Mouse (Mus musculus) intestine, embryonic 14.5 days (tissue): ENCODE measurements around the gene Degs1. TPM values are rescaled to one million over a fixed set of nuclear protein-coding genes. Genes with fewer than 3 reads are reported as not detected.
A peak's percentile ranks its signal among the peaks of the same experiment; 100 is the strongest.

Source experiments
- ATAC-seq: fragments of 200-750 bp; cut with Nextera tagmentation; replicated peaks from 2 replicates; pipeline ENCODE4 v1.8.0; 2017; ENCODE audit warnings: low read depth, moderate number of reproducible peaks, moderate TSS enrichment, moderate library complexity; ENCODE audit not compliant: low FRiP score, low TSS enrichment
- DNase-seq: peaks from one replicate; pipeline ENCODE4 v3.0.0-alpha.2; 2018; ENCODE audit warnings: low spot score
- H3K27ac ChIP-seq: fragments of 300-500 bp; sonication (generic); 2 replicates; pipeline ENCODE4 v1.5.1; 2014; ENCODE audit warnings: low read depth, mild to moderate bottlenecking, control low read depth
- H3K27me3 ChIP-seq: fragments of 300-500 bp; sonication (generic); replicated peaks from 2 replicates; pipeline ENCODE4 v1.6.1; 2014; ENCODE audit warnings: low read length, control low read depth; ENCODE audit not compliant: control insufficient read depth, insufficient read depth
- H3K36me3 ChIP-seq: fragments of 300-500 bp; sonication (generic); 2 replicates; pipeline ENCODE4 v1.6.1; 2014; ENCODE audit warnings: low read length, control low read depth; ENCODE audit not compliant: control insufficient read depth, insufficient read depth
- H3K4me1 ChIP-seq: fragments of 300-500 bp; sonication (generic); replicated peaks from 2 replicates; pipeline ENCODE4 v1.6.1; 2014; ENCODE audit warnings: low read length, control low read depth, mixed read lengths; ENCODE audit not compliant: control insufficient read depth, insufficient read depth
- H3K4me2 ChIP-seq: fragments of 300-500 bp; sonication (generic); 2 replicates; pipeline ENCODE4 v1.6.1; 2014; ENCODE audit warnings: low read length
- H3K4me3 ChIP-seq: fragments of 300-500 bp; sonication (generic); 2 replicates; pipeline ENCODE4 v1.5.1; 2014; ENCODE audit warnings: low read depth, low read length, control low read depth, mixed read lengths
- H3K9ac ChIP-seq: fragments of 300-500 bp; sonication (generic); 2 replicates; pipeline ENCODE4 v1.6.1; 2014; ENCODE audit warnings: mild to moderate bottlenecking, low read length
- H3K9me3 ChIP-seq: fragments of 300-500 bp; sonication (generic); 2 replicates; pipeline ENCODE4 v1.6.1; 2016; ENCODE audit warnings: low read length, control low read depth; ENCODE audit not compliant: control insufficient read depth
- WGBS: fragments of 180-500 bp; shearing (Covaris S2); extraction: QIAGEN DNeasy Blood & Tissue Kit; methylation state at CpG from one replicate; pipeline ENCODE4 v1.1.7; 2014; 5-methylcytosine and 5-hydroxymethylcytosine counted together
- polyA plus RNA-seq: library from polyadenylated mRNA; unstranded; fragments of >200 nt; fragmentation: Nextera tagmentation; extraction: Ambion mirVana; gene quantifications from 2 replicates; pipeline ENCODE4 v1.2.1, GENCODE M21; 2014

The Degs1 gene
- polyA plus RNA-seq, result 119 and 126 TPM in 2 replicates

DNA sequence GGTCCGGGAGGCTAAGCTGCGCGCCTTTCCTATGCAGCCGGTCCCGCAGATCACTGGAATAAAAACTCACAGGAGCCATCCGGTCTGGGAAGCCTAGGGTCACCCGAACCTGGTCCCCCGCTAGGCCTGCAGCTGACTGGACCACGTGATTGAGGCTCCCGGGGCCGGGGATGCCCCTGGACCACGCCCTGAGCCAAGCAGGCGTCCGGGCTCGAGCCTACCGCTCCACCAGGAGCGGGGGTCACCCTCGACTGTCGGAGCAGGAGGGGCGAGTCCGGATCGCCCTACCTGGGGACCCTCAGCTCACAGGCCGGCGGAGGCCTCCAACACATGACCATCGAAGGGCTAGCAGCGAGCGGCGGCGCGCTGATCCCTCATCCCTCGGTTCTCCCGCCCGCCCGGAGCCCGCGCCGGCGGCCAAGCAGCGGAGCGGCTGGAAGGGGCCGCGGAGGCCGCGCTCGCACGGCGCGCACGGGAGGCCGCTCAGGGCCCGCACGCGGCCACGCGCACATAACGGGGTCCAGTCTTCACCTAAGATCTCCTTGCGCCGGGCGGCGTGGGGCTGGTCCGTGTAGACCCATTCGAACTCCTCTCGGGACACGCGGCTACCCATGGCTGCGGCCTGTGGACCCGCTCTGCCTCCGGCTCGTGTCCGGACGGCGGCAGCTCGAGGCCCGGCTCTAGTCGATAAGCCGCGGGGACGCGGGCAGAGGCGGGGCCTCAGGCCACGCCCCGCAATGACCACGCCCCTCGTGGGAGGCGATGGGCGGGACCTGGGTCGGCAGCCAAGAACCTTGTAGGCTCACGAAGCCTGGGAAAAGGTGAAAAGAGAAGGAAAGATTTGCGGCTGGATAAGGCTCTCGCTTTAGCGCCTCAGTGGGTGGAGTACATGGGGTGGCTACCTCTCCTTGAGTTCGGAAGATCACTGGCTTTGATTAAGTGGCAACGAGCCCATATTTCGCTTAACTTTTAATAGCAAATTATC is at the start of gene Degs1:
Gene Degs1, minus strand, starts transcription at position 714 of the 985 bp plus-strand sequence.
- DNase-seq (peak; percentile 99), ATAC-seq (peak; percentile 94)
- Histone ChIP-seq H3K4me3 (peak within 1 kb of the TSS; percentile 83), H3K27ac (peak within 1 kb of the TSS; percentile 87), H3K27me3 (no peaks in the 10 kb centered on the region), H3K36me3 (peaks cover 18% of the 10 kb centered on the region), H3K4me2 (peak within 1 kb of the TSS; percentile 86), H3K4me1 (peaks cover 10% of the 10 kb centered on the region), H3K9me3 (no peaks in the 10 kb centered on the region), H3K9ac (peak within 1 kb of the TSS; percentile 87)
- WGBS, result under 1% methylated on average over 91 of the region's 94 CpGs

DNA sequence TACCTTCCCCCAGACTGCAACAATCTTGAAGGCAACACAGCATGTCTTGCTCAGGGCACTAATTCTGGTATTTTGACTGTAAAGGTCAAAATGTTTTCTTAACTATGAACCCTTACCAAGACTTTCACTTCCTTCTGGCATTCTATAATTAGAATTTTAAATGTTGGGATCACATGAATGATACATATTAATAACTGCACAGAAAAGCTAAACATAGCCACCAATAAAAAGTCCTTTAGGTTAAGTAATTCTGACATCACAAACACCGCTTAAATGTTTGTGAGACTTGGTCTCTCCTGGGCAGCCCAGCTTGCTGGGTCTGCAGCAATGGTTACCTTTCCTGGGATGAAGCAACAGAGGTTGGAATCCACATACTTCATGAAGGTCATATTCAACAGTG is 43.3 kb upstream of the Degs1 start:
- Histone ChIP-seq H3K27me3 (no peaks in the 10 kb centered on the region), H3K27ac (no peak overlapping the region), H3K9ac (no peak overlapping the region), H3K4me3 (no peak overlapping the region), H3K36me3 (peaks cover 81% of the 10 kb centered on the region), H3K4me1 (no peaks in the 10 kb centered on the region), H3K4me2 (no peak overlapping the region), H3K9me3 (0 out of 2 replicates have a peak, but pooled peaks cover 3% of the 10 kb centered on the region)
- ATAC-seq (no peak), DNase-seq (no peak)
- WGBS, result 90% methylated on average over 1 of the region's 1 CpGs

DNA sequence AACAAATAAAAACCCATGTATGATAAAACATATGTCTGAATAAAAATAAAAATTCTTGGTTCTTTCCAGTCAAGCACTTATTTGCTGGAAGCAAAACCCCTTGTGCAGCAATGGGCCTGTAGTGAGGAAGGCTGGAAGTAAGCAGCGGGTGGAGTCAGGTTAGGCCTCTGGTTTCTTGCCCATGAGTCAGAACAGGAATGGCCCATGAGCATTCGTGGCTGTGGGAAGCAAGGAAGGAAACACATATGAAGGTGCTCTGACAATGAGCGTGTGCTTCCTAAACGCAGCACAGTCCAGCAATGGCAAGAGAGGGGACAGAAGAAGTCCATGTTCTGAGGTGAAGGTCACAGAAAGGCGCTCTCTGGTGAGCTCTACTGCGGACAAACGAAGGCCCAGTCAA is 41.9 kb upstream of the Degs1 start:
- ATAC-seq (no peak), DNase-seq (no peak)
- no peaks in the 10 kb centered on the region for H3K27me3 ChIP-seq
- peaks cover 91% of the 10 kb centered on the region for H3K36me3 ChIP-seq
- H3K4me3 ChIP-seq, result no peak overlapping the region
- 93% methylated on average over 7 of the region's 7 CpGs for WGBS
- no peak overlapping the region for H3K4me2 ChIP-seq
- no peaks in the 10 kb centered on the region for H3K4me1 ChIP-seq
- no peak overlapping the region for H3K9ac ChIP-seq
- H3K27ac ChIP-seq, result no peak overlapping the region
- 0 out of 2 replicates have a peak, but pooled peaks cover 3% of the 10 kb centered on the region for H3K9me3 ChIP-seq

DNA sequence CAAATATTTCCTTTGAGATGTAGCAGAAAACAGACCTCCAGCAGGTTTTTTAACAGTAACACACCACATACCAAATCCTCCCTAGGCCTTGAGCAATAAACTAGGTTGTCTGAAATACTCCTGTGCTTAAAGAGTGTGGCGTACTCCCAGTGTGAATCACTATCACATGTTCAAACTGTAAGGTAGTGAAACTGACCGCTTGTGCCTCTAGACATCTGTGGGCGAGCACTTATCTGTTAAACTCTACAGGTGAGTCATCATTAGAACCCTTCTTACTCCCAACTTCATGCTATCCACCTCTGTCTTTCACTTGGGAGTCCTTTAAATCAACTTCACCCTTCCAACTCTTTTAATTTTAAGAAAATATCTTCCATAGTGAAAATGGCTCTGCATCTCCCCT is 40.5 kb upstream of the Degs1 start:
- Histone ChIP-seq H3K36me3 (peaks cover 93% of the 10 kb centered on the region), H3K27ac (no peak overlapping the region), H3K9me3 (0 out of 2 replicates have a peak, but pooled peaks cover 3% of the 10 kb centered on the region), H3K9ac (no peak overlapping the region), H3K4me3 (no peak overlapping the region), H3K27me3 (no peaks in the 10 kb centered on the region), H3K4me2 (no peak overlapping the region), H3K4me1 (no peaks in the 10 kb centered on the region)
- 91% methylated on average over 3 of the region's 3 CpGs for WGBS
- ATAC-seq (no peak), DNase-seq (no peak)

DNA sequence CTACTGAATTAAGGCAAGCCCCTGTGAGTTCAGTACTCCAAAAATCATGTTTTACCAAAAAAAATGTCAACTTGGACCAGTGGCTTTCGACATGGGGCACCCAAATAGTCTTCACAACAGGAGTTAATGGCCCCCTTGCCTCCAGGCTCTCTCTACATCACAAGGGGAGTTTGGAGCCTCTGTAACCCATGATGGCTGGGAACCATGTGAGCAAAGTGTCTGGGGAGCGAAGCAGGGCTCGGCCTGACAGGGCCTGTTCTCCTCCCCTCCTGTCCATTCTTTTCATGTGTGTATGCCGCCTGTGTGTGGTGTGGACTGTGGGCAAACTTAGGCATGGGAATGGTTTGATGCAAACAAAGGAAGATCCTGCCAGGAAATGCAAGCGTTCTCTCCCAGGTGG is 31.6 kb upstream of the Degs1 start:
- Histone ChIP-seq H3K36me3 (peaks cover 56% of the 10 kb centered on the region), H3K4me1 (no peaks in the 10 kb centered on the region), H3K4me3 (no peak overlapping the region), H3K27ac (no peak overlapping the region), H3K4me2 (no peak overlapping the region), H3K9ac (no peak overlapping the region), H3K9me3 (0 out of 2 replicates have a peak, but pooled peaks cover 4% of the 10 kb centered on the region), H3K27me3 (no peaks in the 10 kb centered on the region)
- no peak for ATAC-seq
- no peak for DNase-seq
- 95% methylated on average over 5 of the region's 5 CpGs for WGBS

DNA sequence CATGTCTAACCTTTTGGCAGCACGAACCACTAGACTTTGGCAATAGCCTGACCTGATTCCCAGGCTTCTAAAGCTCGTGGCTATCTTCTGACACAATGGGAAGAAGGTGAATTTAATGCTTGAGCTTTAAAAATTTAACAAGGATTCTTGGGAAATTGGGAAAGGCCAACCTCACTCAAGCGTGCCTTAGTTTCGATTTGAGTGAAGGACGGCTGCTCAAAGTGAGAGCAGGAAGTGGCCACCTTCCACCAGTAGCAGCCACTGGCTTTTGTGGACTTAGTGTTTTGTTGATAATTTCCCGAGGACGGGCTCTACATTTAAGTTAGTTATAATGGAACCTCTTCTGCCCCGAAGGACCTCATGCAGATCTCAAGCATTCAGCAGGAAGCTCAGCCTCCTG is 30.6 kb upstream of the Degs1 start:
- 94% methylated on average over 8 of the region's 8 CpGs for WGBS
- H3K27me3 ChIP-seq, result no peaks in the 10 kb centered on the region
- DNase-seq (no peak), ATAC-seq (no peak)
- peaks cover 46% of the 10 kb centered on the region for H3K36me3 ChIP-seq
- no peak overlapping the region for H3K27ac ChIP-seq
- 0 out of 2 replicates have a peak, but pooled peaks cover 4% of the 10 kb centered on the region for H3K9me3 ChIP-seq
- H3K4me2 ChIP-seq, result no peak overlapping the region
- no peaks in the 10 kb centered on the region for H3K4me1 ChIP-seq
- H3K4me3 ChIP-seq, result no peak overlapping the region
- H3K9ac ChIP-seq, result no peak overlapping the region

DNA sequence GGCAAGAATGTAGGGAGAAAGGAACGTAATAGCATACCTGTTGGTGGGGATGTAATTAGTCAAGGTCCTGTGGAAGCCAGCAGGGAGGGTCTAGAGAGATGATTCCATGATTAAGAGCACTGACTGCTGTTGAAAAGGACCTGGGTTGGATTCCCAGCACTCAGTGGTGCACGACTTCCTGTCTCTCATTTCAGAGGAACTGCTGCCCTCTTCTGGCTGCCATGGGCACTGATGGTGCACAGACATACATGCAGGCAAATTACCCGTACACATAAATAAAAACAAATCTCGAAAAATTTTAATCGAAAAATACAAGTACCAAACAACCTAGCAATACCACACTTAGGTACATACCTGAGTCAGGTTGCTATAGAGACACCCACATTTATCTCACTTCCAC is 28.8 kb upstream of the Degs1 start:
- no peak for DNase-seq
- H3K27ac ChIP-seq, result no peak overlapping the region
- H3K4me3 ChIP-seq, result no peak overlapping the region
- H3K36me3 ChIP-seq, result peaks cover 28% of the 10 kb centered on the region
- H3K27me3 ChIP-seq, result no peaks in the 10 kb centered on the region
- 0 out of 2 replicates have a peak, but pooled peaks cover 4% of the 10 kb centered on the region for H3K9me3 ChIP-seq
- ATAC-seq, result no peak
- H3K4me2 ChIP-seq, result no peak overlapping the region
- H3K9ac ChIP-seq, result no peak overlapping the region
- WGBS, result 95% methylated on average over 5 of the region's 5 CpGs
- H3K4me1 ChIP-seq, result no peaks in the 10 kb centered on the region

DNA sequence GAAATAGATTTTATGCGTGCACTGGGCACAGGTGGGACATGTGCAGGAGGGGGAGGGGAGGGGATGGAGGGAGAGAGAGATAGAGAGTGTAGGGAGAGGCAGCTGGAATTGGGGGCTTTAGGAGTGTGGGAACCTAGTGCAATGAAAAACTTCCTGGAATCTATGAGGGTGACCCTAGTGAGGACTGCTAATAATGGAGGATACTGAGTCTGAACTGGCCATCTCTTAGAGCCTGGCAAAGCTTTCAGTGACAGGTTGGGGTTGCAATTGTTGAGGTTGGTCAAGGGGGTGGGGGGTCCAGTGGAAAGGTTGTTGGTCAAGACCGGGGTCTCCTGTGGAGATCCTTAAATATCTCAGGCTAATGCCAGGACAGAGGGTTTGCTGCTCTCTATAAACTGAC is 27.7 kb upstream of the Degs1 start:
- H3K27ac ChIP-seq, result no peak overlapping the region
- DNase-seq (no peak), ATAC-seq (no peak)
- H3K4me2 ChIP-seq, result no peak overlapping the region
- H3K36me3 ChIP-seq, result peaks cover 17% of the 10 kb centered on the region
- 82% methylated on average over 2 of the region's 2 CpGs for WGBS
- H3K4me3 ChIP-seq, result no peak overlapping the region
- no peak overlapping the region for H3K9ac ChIP-seq
- no peaks in the 10 kb centered on the region for H3K4me1 ChIP-seq
- no peaks in the 10 kb centered on the region for H3K27me3 ChIP-seq
- 0 out of 2 replicates have a peak, but pooled peaks cover 4% of the 10 kb centered on the region for H3K9me3 ChIP-seq
